Mouse (Mus musculus) kidney, adult 2 months (tissue): Measurements from ENCODE around the gene Clcn2. TPM values are rescaled to one million over a fixed set of nuclear protein-coding genes. Genes with fewer than 3 reads are reported as not detected.

Experiments used
- DNase-seq: peaks from one replicate; pipeline ENCODE4 v3.0.0; 2021
- H3K27ac ChIP-seq: fragments of 200-500 bp; 2 replicates; pipeline ENCODE4 v1.5.1; 2012; ENCODE audit warnings: low read depth, low read length, control low read depth, inconsistent platforms; ENCODE audit not compliant: insufficient read depth
- H3K27me3 ChIP-seq: fragments of 200-500 bp; replicated peaks from 2 replicates; pipeline ENCODE4 v1.6.1; 2012; ENCODE audit warnings: mild to moderate bottlenecking, moderate library complexity, low read length, inconsistent platforms; ENCODE audit not compliant: control insufficient read depth, insufficient read depth
- H3K36me3 ChIP-seq: fragments of 200-500 bp; 2 replicates; pipeline ENCODE4 v1.6.1; 2012; ENCODE audit warnings: mild to moderate bottlenecking, moderate library complexity, low read length, inconsistent platforms; ENCODE audit not compliant: control insufficient read depth, insufficient read depth
- H3K4me1 ChIP-seq: fragments of 200-500 bp; 2 replicates; pipeline ENCODE4 v1.6.1; 2011; ENCODE audit warnings: low read length; ENCODE audit not compliant: control insufficient read depth, insufficient read depth
- H3K4me3 ChIP-seq: fragments of 200-500 bp; 2 replicates; pipeline ENCODE4 v1.5.1; 2011; ENCODE audit warnings: mild to moderate bottlenecking, low read depth, low read length, control low read depth; ENCODE audit not compliant: insufficient read depth
- CTCF ChIP-seq: fragments of 200-500 bp; conservative IDR thresholded peaks from 2 replicates; pipeline ENCODE4 v1.5.1; 2011; ENCODE audit warnings: low read depth, mild to moderate bottlenecking, control low read depth, low read length, moderate library complexity, mixed read lengths; ENCODE audit not compliant: insufficient read depth, insufficient read length
- POLR2A ChIP-seq: fragments of 200-500 bp; IDR thresholded peaks from one replicate; pipeline ENCODE4 v1.6.1; 2011; ENCODE audit warnings: low read depth, low read length, control low read depth
- WGBS: fragments of 180-500 bp; shearing (Covaris S2); methylation state at CpG from one replicate; pipeline ENCODE4 v1.1.7; 2018; 5-methylcytosine and 5-hydroxymethylcytosine counted together
- polyA plus RNA-seq: library from polyadenylated mRNA; depleted of rRNA; stranded (reverse); fragments of >200 nt; gene quantifications from 2 replicates; pipeline ENCODE4 v1.2.3, GENCODE M21; 2012

Gene Clcn2
- polyA plus RNA-seq, 1 experiment, result 21.4 TPM

DNA sequence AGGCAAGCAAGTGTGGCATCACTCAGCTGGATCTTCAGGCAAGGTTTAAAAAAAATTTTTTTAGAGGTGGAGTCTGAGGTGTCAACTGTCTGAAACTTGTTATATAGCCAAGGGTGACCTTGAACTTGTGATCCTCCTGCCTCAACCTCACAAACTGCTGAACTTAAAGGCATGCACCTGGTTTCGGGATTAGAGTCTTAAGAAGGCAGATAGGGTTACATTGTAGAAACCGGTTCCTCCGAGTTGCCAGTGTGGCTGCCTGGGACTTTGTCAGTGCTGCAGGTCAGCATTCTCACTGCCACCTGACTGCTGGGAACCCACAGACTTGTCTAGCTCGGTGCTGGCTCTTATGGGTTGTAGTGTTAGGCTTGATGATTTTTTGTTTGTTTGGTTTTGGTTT, 5.7 kb upstream of the Clcn2 start:
- H3K27ac ChIP-seq, result no peak overlapping the region
- no peaks in the 10 kb centered on the region for H3K27me3 ChIP-seq
- no peaks in the 10 kb centered on the region for H3K4me1 ChIP-seq
- H3K36me3 ChIP-seq, result no peaks in the 10 kb centered on the region
- TF ChIP-seq CTCF (no peak), POLR2A (no peak)
- DNase-seq, result no peak
- WGBS, result 54% methylated on average over 4 of the region's 4 CpGs
- no peak overlapping the region for H3K4me3 ChIP-seq

DNA sequence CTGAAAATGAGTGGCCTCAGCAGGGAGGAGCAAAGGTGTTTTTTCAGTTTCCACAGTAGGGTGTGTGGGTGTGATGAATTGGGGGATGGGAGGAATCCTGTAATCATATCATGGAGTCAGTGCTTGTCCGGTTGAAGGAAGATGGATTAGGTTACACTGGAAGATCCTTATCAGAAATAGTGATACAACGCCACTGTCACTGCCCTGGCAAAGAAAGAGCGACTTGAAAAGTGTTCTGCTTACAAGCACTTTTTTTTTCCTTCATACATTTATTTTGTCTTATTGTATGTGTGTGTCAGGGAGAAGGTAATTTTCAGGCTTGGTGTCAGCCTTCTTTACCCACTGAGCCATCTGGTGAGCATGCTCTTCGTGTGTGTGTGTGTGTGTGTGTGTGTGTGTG, 5.2 kb upstream of the Clcn2 start:
- H3K27ac ChIP-seq, result no peak overlapping the region
- no peak for DNase-seq
- 79% methylated on average over 4 of the region's 4 CpGs for WGBS
- no peaks in the 10 kb centered on the region for H3K4me1 ChIP-seq
- no peaks in the 10 kb centered on the region for H3K27me3 ChIP-seq
- no peak overlapping the region for H3K4me3 ChIP-seq
- TF ChIP-seq CTCF, result no peak
- no peak for TF ChIP-seq POLR2A
- H3K36me3 ChIP-seq, result no peaks in the 10 kb centered on the region

DNA sequence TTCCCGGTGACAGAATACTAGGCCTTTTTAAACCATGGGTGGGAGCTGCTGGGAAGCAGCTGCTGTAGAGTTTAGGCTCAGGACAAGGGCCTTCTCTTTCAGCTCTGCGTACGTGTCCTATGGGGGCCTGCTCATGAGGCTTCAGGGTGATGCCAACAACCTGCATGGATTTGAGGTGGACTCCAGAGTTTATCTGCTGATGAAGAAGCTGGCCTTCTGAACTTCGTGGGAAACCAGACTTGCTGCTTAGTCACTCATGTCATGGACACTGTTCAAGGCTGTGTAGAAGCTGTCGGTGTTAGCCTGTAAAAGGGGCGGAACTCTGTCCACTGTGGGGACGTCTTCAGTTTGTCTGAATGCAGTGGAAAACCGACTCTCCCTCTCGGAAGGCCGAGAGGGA, 4.3 kb upstream of the Clcn2 start:
- no peaks in the 10 kb centered on the region; the same call in 1 of the 2 replicates for H3K4me1 ChIP-seq
- WGBS, result 88% methylated on average over 10 of the region's 10 CpGs
- no peaks in the 10 kb centered on the region for H3K36me3 ChIP-seq
- H3K27me3 ChIP-seq, result no peaks in the 10 kb centered on the region
- no peak for TF ChIP-seq CTCF
- no peak for DNase-seq
- no peak overlapping the region for H3K27ac ChIP-seq
- no peak overlapping the region for H3K4me3 ChIP-seq

DNA sequence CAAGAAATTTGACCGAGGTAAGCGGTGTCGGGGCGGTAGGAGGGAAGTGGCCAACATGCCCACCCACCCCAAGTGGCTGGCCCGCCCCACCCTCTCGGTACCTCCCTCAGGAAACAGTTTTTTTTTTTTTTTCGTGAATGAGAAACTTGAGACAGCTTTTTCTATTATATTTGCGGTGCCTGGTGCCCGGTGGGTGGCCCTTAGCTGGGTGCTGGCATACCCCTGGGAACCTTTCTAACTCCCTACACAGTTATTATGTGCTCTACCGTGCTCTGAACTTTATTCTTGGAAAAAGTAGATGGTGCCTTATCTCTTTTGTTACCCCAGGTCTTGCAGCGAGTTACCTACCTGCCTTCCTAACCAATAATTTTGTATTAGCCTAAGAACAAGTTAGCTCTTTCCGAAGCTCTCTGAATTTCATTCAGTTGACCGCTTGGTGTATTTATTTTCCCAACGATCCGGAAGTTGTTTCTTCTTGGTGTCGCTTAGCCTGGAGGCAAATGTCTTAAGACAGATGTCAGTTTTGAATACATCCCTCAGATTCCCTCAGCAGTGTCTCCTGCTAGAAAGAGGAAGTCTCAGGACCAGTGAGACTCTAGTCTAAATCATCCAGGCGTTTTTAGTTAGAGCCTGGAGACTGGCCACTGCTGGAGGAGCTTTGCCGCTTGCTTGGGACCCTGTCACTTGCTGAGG, 578 bp upstream of the Clcn2 start:
- WGBS, result 1% methylated on average over 18 of the region's 18 CpGs
- Histone ChIP-seq H3K4me3 (peak overlapping the region; percentile 75), H3K27ac (peak overlapping the region; percentile 83), H3K27me3 (no peaks in the 10 kb centered on the region), H3K36me3 (no peaks in the 10 kb centered on the region), H3K4me1 (peaks cover 6% of the 10 kb centered on the region; the same call in 1 of the 2 replicates)
- no peak for DNase-seq
- TF ChIP-seq CTCF, result no peak
- TF ChIP-seq POLR2A, result no peak

DNA sequence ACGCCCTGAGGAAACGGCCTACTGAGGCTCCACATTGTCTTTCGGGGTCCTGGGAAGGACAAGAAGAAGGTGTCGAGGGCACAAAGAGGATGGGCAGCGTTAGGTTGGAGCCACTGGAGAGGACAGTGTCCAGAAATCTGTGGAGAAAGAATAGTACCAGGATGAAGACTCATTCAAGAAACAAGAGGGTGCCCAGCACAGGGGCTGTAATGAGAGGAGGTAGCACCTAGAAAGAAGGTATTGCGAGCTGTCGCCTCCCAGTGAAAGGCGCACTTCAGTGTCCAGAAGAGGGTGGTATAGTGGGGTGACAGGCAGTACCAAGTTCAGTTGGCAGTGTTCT, 735 bp downstream of the Clcn2 start:
- no peaks in the 10 kb centered on the region for H3K36me3 ChIP-seq
- 0 out of 2 replicates have a peak, but pooled peaks have one; percentile 9 for TF ChIP-seq CTCF
- no peak for TF ChIP-seq POLR2A
- WGBS, result 2% methylated on average over 8 of the region's 8 CpGs
- peak overlapping the region; percentile 51 for H3K4me3 ChIP-seq
- H3K27me3 ChIP-seq, result no peaks in the 10 kb centered on the region
- peak overlapping the region; percentile 96 for H3K27ac ChIP-seq
- no peak for DNase-seq
- H3K4me1 ChIP-seq, result peaks cover 6% of the 10 kb centered on the region; the same call in 1 of the 2 replicates

DNA sequence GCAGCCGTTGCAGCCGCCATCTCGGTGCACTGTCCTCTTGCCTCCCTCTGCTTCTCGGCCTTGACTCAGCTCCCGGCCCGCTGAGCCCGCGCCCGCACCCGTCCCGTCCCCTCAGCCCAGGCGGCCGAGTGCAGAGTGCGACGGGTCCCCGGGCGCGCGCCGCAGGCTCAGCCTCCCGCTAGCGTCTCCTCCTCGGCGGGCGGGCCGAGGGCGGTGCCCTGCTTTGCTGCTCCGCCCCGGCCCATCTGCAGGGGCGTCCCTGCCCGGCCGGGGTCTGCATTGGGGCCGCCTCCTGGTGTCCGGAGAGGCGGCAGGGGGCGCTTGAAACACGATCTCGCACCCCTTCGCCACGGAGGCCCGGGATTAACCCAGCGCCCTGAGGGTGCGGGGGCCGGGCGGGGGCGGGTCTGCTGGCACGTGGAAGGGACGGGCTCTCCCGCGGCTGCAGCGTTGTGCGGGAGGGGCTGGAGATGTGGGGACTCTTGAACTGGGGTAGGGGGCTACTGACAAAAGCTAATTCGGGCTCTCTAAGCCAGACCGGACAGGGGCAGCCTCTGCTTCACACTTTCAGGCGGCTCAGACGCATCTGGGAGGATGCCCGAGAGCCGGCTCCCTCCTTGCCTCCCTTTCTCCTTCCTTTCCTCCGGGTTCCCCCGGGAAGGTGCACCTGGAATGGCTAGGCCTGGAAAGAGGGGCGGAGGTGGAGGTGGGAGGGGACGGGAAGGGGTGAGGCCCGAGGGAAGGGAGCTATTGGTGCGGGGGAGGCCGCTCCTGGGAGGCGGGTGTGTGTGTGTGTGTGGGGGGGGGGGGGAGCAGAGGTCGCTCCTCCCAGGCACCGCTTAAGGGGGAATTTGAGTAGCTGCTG, 1.3 kb downstream of the Clcn2 start:
- no peaks in the 10 kb centered on the region for H3K36me3 ChIP-seq
- H3K4me1 ChIP-seq, result peaks cover 6% of the 10 kb centered on the region; the same call in 1 of the 2 replicates
- H3K27ac ChIP-seq, result peak overlapping the region; percentile 96
- peak overlapping the region; percentile 51 for H3K4me3 ChIP-seq
- WGBS, result under 1% methylated on average over 68 of the region's 68 CpGs
- H3K27me3 ChIP-seq, result no peaks in the 10 kb centered on the region
- peak; percentile 88 for DNase-seq
- TF ChIP-seq POLR2A, result no peak
- no peak for TF ChIP-seq CTCF

DNA sequence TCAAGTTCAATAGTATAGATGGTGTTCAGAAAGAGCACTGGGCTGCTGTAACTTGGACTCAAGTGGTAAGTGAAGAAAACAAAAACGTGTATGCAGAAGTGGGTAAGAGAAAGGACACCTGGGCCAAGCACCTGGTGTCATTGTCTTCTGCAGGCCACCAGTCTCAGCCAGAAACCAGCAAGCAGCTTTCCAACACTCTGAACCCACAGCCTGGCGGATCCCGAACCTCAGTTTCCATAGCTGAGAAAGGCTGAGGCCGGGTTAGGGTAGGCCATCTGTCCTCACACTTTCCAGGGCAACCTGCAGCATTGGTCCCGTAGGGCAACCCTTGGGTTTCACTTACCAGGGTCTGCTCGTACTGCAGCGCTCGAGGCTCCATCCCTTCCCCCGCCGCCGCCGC, 2.0 kb downstream of the Clcn2 start:
- Histone ChIP-seq H3K36me3 (no peaks in the 10 kb centered on the region), H3K4me3 (peak overlapping the region; percentile 51), H3K27ac (peak overlapping the region; percentile 6; the same call in 1 of the 2 replicates), H3K27me3 (no peaks in the 10 kb centered on the region), H3K4me1 (peaks cover 6% of the 10 kb centered on the region; the same call in 1 of the 2 replicates)
- no peak for DNase-seq
- TF ChIP-seq POLR2A (no peak), CTCF (no peak)
- WGBS, result 3% methylated on average over 12 of the region's 12 CpGs

DNA sequence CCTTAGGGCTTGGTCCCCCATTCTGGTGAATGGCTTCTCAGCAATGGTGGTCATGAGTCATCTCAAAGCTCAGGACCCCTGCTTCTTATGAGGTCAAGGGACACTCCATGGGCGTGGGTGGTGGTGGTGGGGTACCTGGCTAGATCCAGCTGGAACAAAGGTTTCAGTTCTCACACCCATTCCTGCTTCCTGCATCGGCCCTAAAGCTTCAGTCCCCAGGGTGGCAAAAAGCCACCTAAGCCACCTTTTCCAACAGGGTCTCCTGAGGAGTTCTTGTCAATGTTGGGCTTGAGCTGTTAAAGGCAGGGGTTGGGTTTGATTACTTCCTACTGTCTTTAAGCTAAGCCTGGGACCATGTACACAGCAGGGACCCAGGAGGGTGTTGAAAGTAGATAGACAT, 2.4 kb downstream of the Clcn2 start:
- Histone ChIP-seq H3K27me3 (no peaks in the 10 kb centered on the region), H3K4me1 (peaks cover 6% of the 10 kb centered on the region; the same call in 1 of the 2 replicates), H3K27ac (no peak overlapping the region), H3K4me3 (peak overlapping the region; percentile 51; the same call in 1 of the 2 replicates), H3K36me3 (no peaks in the 10 kb centered on the region)
- 68% methylated on average over 2 of the region's 2 CpGs for WGBS
- no peak for TF ChIP-seq POLR2A
- DNase-seq, result no peak
